Mouse (Mus musculus): ENCODE data around the gene Gabarapl2. TPM values are rescaled to one million over a fixed set of nuclear protein-coding genes. Genes with fewer than 3 reads are reported as not detected.

Gene Gabarapl2
- total and polyA plus RNA-seq, 2 experiments from 2014 or later, result 76.3 to 212 TPM

- H3K9ac ChIP-seq (replicated peaks; ENCODE audit: low read depth, low read length), result no peak overlapping the region
- WGBS, result 26% methylated on average over 12 of the region's 12 CpGs
- DNase-seq (ENCODE audit: low spot score) (no peak), ATAC-seq (ENCODE audit: insufficient read depth, low read depth) (no peak)
- H3K4me3 ChIP-seq (ENCODE audit: low read depth, low read length), result no peak overlapping the region
- TF ChIP-seq EP300 (IDR thresholded peaks at IDR 0.05; ENCODE audit: low read depth) (no peak), CTCF (IDR thresholded peaks at IDR 0.05; ENCODE audit: low read depth) (peak; percentile 31; the same call in 1 of the 2 replicates)
- no peak overlapping the region for H3K4me2 ChIP-seq (ENCODE audit: low read depth, low read length)
- peaks cover 33% of the 10 kb centered on the region for H3K27me3 ChIP-seq (ENCODE audit: control insufficient read depth, insufficient read depth, low read length)
- H3K36me3 ChIP-seq (replicated peaks; ENCODE audit: control insufficient read depth, insufficient read depth, low read length), result no peaks in the 10 kb centered on the region
- no peaks in the 10 kb centered on the region for H3K4me1 ChIP-seq (ENCODE audit: control insufficient read depth, insufficient read depth)
- no peaks in the 10 kb centered on the region for H3K9me3 ChIP-seq (replicated peaks; ENCODE audit: control insufficient read depth, low read length)
- H3K27ac ChIP-seq (ENCODE audit: low read depth), result no peak overlapping the region
These were observed 27.6 kb upstream of the Gabarapl2 start for GRCm38 (mm10) chr8:111912860-111913432.

GRCm38 (mm10) chr8:111919663-111920062 lies 20.8 kb upstream of the Gabarapl2 start:
- no peaks in the 10 kb centered on the region for H3K9me3 ChIP-seq (replicated peaks; ENCODE audit: control insufficient read depth, low read length)
- H3K36me3 ChIP-seq (replicated peaks; ENCODE audit: control insufficient read depth, insufficient read depth, low read length), result no peaks in the 10 kb centered on the region
- H3K9ac ChIP-seq (replicated peaks; ENCODE audit: low read depth, low read length), result no peak overlapping the region
- no peaks in the 10 kb centered on the region for H3K27me3 ChIP-seq (ENCODE audit: control insufficient read depth, insufficient read depth, low read length)
- H3K4me3 ChIP-seq (ENCODE audit: low read depth, low read length), result no peak overlapping the region
- 83% methylated on average over 2 of the region's 2 CpGs for WGBS
- DNase-seq (ENCODE audit: low spot score), result no peak
- H3K4me1 ChIP-seq (ENCODE audit: control insufficient read depth, insufficient read depth), result no peaks in the 10 kb centered on the region
- ATAC-seq (ENCODE audit: insufficient read depth, low read depth), result no peak
- H3K4me2 ChIP-seq (ENCODE audit: low read depth, low read length), result no peak overlapping the region
- no peak overlapping the region for H3K27ac ChIP-seq (ENCODE audit: low read depth)
- no peak for TF ChIP-seq EP300 (IDR thresholded peaks at IDR 0.05; ENCODE audit: low read depth)
- peak; percentile 20; the same call in 1 of the 2 replicates for TF ChIP-seq CTCF (IDR thresholded peaks at IDR 0.05; ENCODE audit: low read depth)

GRCm38 (mm10) chr8:111920971-111921370 lies 19.5 kb upstream of the Gabarapl2 start:
- no peak for ATAC-seq (ENCODE audit: insufficient read depth, low read depth)
- Histone ChIP-seq H3K9ac (replicated peaks; ENCODE audit: low read depth, low read length) (no peak overlapping the region), H3K27ac (ENCODE audit: low read depth) (no peak overlapping the region), H3K9me3 (replicated peaks; ENCODE audit: control insufficient read depth, low read length) (no peaks in the 10 kb centered on the region), H3K4me3 (ENCODE audit: low read depth, low read length) (no peak overlapping the region), H3K27me3 (ENCODE audit: control insufficient read depth, insufficient read depth, low read length) (no peaks in the 10 kb centered on the region), H3K4me1 (ENCODE audit: control insufficient read depth, insufficient read depth) (no peaks in the 10 kb centered on the region), H3K36me3 (replicated peaks; ENCODE audit: control insufficient read depth, insufficient read depth, low read length) (no peaks in the 10 kb centered on the region), H3K4me2 (ENCODE audit: low read depth, low read length) (no peak overlapping the region)
- 69% methylated on average over 4 of the region's 4 CpGs for WGBS
- TF ChIP-seq EP300 (IDR thresholded peaks at IDR 0.05; ENCODE audit: low read depth), result no peak
- TF ChIP-seq CTCF (IDR thresholded peaks at IDR 0.05; ENCODE audit: low read depth), result no peak
- DNase-seq (ENCODE audit: low spot score), result no peak

GRCm38 (mm10) chr8:111923383-111923804 lies 17.1 kb upstream of the Gabarapl2 start:
- Histone ChIP-seq H3K9me3 (replicated peaks; ENCODE audit: control insufficient read depth, low read length) (no peaks in the 10 kb centered on the region), H3K36me3 (replicated peaks; ENCODE audit: control insufficient read depth, insufficient read depth, low read length) (no peaks in the 10 kb centered on the region), H3K4me2 (ENCODE audit: low read depth, low read length) (peak overlapping the region; percentile 37; the same call in 1 of the 2 replicates), H3K27ac (ENCODE audit: low read depth) (no peak overlapping the region), H3K9ac (replicated peaks; ENCODE audit: low read depth, low read length) (no peak overlapping the region), H3K27me3 (ENCODE audit: control insufficient read depth, insufficient read depth, low read length) (no peaks in the 10 kb centered on the region), H3K4me3 (ENCODE audit: low read depth, low read length) (no peak overlapping the region), H3K4me1 (ENCODE audit: control insufficient read depth, insufficient read depth) (no peaks in the 10 kb centered on the region)
- ATAC-seq (ENCODE audit: insufficient read depth, low read depth), result peak; percentile 63
- TF ChIP-seq EP300 (IDR thresholded peaks at IDR 0.05; ENCODE audit: low read depth) (no peak), CTCF (IDR thresholded peaks at IDR 0.05; ENCODE audit: low read depth) (peak; percentile 59)
- 18% methylated on average over 10 of the region's 10 CpGs for WGBS
- peak; percentile 76 for DNase-seq (ENCODE audit: low spot score)

- no peak overlapping the region for H3K27ac ChIP-seq (ENCODE audit: low read depth)
- 35% methylated on average over 7 of the region's 7 CpGs for WGBS
- H3K9ac ChIP-seq (replicated peaks; ENCODE audit: low read depth, low read length), result no peak overlapping the region
- H3K4me1 ChIP-seq (ENCODE audit: control insufficient read depth, insufficient read depth), result no peaks in the 10 kb centered on the region
- H3K36me3 ChIP-seq (replicated peaks; ENCODE audit: control insufficient read depth, insufficient read depth, low read length), result no peaks in the 10 kb centered on the region
- TF ChIP-seq EP300 (IDR thresholded peaks at IDR 0.05; ENCODE audit: low read depth) (no peak), CTCF (IDR thresholded peaks at IDR 0.05; ENCODE audit: low read depth) (no peak)
- ATAC-seq (ENCODE audit: insufficient read depth, low read depth) (no peak), DNase-seq (ENCODE audit: low spot score) (no peak)
- no peaks in the 10 kb centered on the region for H3K27me3 ChIP-seq (ENCODE audit: control insufficient read depth, insufficient read depth, low read length)
- no peaks in the 10 kb centered on the region for H3K9me3 ChIP-seq (replicated peaks; ENCODE audit: control insufficient read depth, low read length)
- no peak overlapping the region for H3K4me2 ChIP-seq (ENCODE audit: low read depth, low read length)
- H3K4me3 ChIP-seq (ENCODE audit: low read depth, low read length), result no peak overlapping the region
These were observed 15.5 kb upstream of the Gabarapl2 start for GRCm38 (mm10) chr8:111924976-111925375.

Measured in heart, postnatal 0 days (tissue).